Mouse (Mus musculus): ENCODE data around the gene Irf8. TPM values are rescaled to one million over a fixed set of nuclear protein-coding genes. Genes with fewer than 3 reads are reported as not detected.

The Irf8 gene
- total RNA-seq, 2 experiments from 2014 or later = 4.8 to 6.9 TPM

GRCm38 (mm10) chr8:120747286-120747685 lies 11.1 kb downstream of the Irf8 start:
- DNase-seq = no peak

GRCm38 (mm10) chr8:120750616-120751015 lies 14.5 kb downstream of the Irf8 start:
- DNase-seq = no peak

GRCm38 (mm10) chr8:120751226-120752081 lies 15.3 kb downstream of the Irf8 start:
- no peak for DNase-seq

GRCm38 (mm10) chr8:120752082-120752452 lies 15.9 kb downstream of the Irf8 start:
- peak; percentile 79 to 88 for DNase-seq

GRCm38 (mm10) chr8:120753476-120753875 lies 17.3 kb downstream of the Irf8 start:
- no peak for DNase-seq

- no peak for DNase-seq
Measured at GRCm38 (mm10) chr8:120755306-120756297, 19.4 kb downstream of the Irf8 start.

- no peak for DNase-seq
Measured at GRCm38 (mm10) chr8:120758005-120758404, 21.8 kb downstream of the Irf8 start.

GRCm38 (mm10) chr8:120759847-120760246 lies 23.7 kb downstream of the Irf8 start:
- DNase-seq = no peak

GRCm38 (mm10) chr8:120760341-120761215 lies 24.4 kb downstream of the Irf8 start:
- no peak for DNase-seq

- DNase-seq = peak in 1 of 2 experiments; percentile 64
Measured at GRCm38 (mm10) chr8:120763267-120763666, 27.1 kb downstream of the Irf8 start.

- DNase-seq = no peak
Measured at GRCm38 (mm10) chr8:120764638-120765037, 28.5 kb downstream of the Irf8 start.

- DNase-seq = no peak
Measured at GRCm38 (mm10) chr8:120766622-120767021, 30.5 kb downstream of the Irf8 start.

GRCm38 (mm10) chr8:120768454-120769218 lies 32.5 kb downstream of the Irf8 start:
- peak; percentile 34 to 39 for DNase-seq

GRCm38 (mm10) chr8:120777184-120777583 lies 41.0 kb downstream of the Irf8 start:
- DNase-seq = no peak

- no peak for DNase-seq
Measured at GRCm38 (mm10) chr8:120777732-120778131, 41.6 kb downstream of the Irf8 start.

- no peak for DNase-seq
Measured at GRCm38 (mm10) chr8:120779106-120779505, 42.9 kb downstream of the Irf8 start.

GRCm38 (mm10) chr8:120783781-120784180 lies 47.6 kb downstream of the Irf8 start:
- DNase-seq = no peak

- no peak for DNase-seq
Measured at GRCm38 (mm10) chr8:120786753-120787152, 50.6 kb downstream of the Irf8 start.

- DNase-seq = no peak
Measured at GRCm38 (mm10) chr8:120787631-120788030, 51.5 kb downstream of the Irf8 start.

- no peak for DNase-seq
Measured at GRCm38 (mm10) chr8:120792710-120793109, 56.6 kb downstream of the Irf8 start.

All from heart, adult 18-20 months (tissue).